Mouse (Mus musculus): ENCODE measurements around the gene Cds2. TPM values are rescaled to one million over a fixed set of nuclear protein-coding genes. Genes with fewer than 3 reads are reported as not detected.
"Not testable (repeated sequence)": the region's sequence is repeated elsewhere in the genome, so short reads cannot be mapped to it uniquely, and the experiment has no call there.

Cds2 gene
- polyA plus RNA-seq, 1 experiment from 2014 or later: 22.7 TPM

GRCm38 (mm10) chr2:132309398-132309930 lies 46.5 kb downstream of the Cds2 start:
- Histone ChIP-seq H3K27ac (replicated peaks) (no peak overlapping the region), H3K27me3 (ENCODE audit: low read depth, poor library complexity, severe bottlenecking) (no peaks in the 10 kb centered on the region), H3K9me3 (replicated peaks) (no peaks in the 10 kb centered on the region), H3K4me3 (no peak overlapping the region), H3K36me3 (peaks cover 62% of the 10 kb centered on the region), H3K4me1 (no peaks in the 10 kb centered on the region)
- WGBS: 98% methylated on average over 6 of the region's 6 CpGs
- no peak for DNase-seq (ENCODE audit: low spot score)

GRCm38 (mm10) chr2:132312616-132313015 lies 49.7 kb downstream of the Cds2 start:
- H3K4me3 ChIP-seq: no peak overlapping the region
- H3K9me3 ChIP-seq (replicated peaks): no peaks in the 10 kb centered on the region
- no peak for DNase-seq (ENCODE audit: low spot score)
- 88% methylated on average over 5 of the region's 5 CpGs for WGBS
- H3K27ac ChIP-seq (replicated peaks): no peak overlapping the region
- H3K4me1 ChIP-seq: no peaks in the 10 kb centered on the region
- peaks cover 31% of the 10 kb centered on the region for H3K36me3 ChIP-seq
- H3K27me3 ChIP-seq (ENCODE audit: low read depth, poor library complexity, severe bottlenecking): no peaks in the 10 kb centered on the region

- no peak overlapping the region for H3K4me3 ChIP-seq
- H3K27ac ChIP-seq (replicated peaks): no peak overlapping the region
- no peaks in the 10 kb centered on the region for H3K4me1 ChIP-seq
- H3K27me3 ChIP-seq (ENCODE audit: low read depth, poor library complexity, severe bottlenecking): no peaks in the 10 kb centered on the region
- no peak for DNase-seq (ENCODE audit: low spot score)
- no peaks in the 10 kb centered on the region for H3K9me3 ChIP-seq (replicated peaks)
- peaks cover 23% of the 10 kb centered on the region for H3K36me3 ChIP-seq
- 100% methylated on average over 2 of the region's 2 CpGs for WGBS
Measured at GRCm38 (mm10) chr2:132313568-132313967, 50.6 kb downstream of the Cds2 start.

GRCm38 (mm10) chr2:132314057-132314456 lies 51.1 kb downstream of the Cds2 start:
- peaks cover 18% of the 10 kb centered on the region for H3K36me3 ChIP-seq
- not testable (repeated sequence) for DNase-seq (ENCODE audit: low spot score)
- 88% methylated on average over 8 of the region's 8 CpGs for WGBS

GRCm38 (mm10) chr2:132316041-132316808 lies 53.3 kb downstream of the Cds2 start:
- no peaks in the 10 kb centered on the region for H3K4me1 ChIP-seq
- WGBS: 42% methylated on average over 8 of the region's 8 CpGs
- no peak overlapping the region; the same call in 1 of the 2 replicates for H3K27ac ChIP-seq (replicated peaks)
- DNase-seq (ENCODE audit: low spot score): peak; percentile 61
- no peaks in the 10 kb centered on the region for H3K36me3 ChIP-seq
- no peaks in the 10 kb centered on the region for H3K9me3 ChIP-seq (replicated peaks)
- H3K27me3 ChIP-seq (ENCODE audit: low read depth, poor library complexity, severe bottlenecking): no peaks in the 10 kb centered on the region
- no peak overlapping the region for H3K4me3 ChIP-seq

More at GRCm38 (mm10) chr2:132314057-132314456, 51.1 kb downstream of the Cds2 start:
- not testable (repeated sequence) for H3K4me3 ChIP-seq; H3K27ac ChIP-seq (replicated peaks); H3K9me3 ChIP-seq (replicated peaks); H3K27me3 ChIP-seq (ENCODE audit: low read depth, poor library complexity, severe bottlenecking); H3K4me1 ChIP-seq

- no peaks in the 10 kb centered on the region for H3K27me3 ChIP-seq (ENCODE audit: low read depth, poor library complexity, severe bottlenecking)
- H3K27ac ChIP-seq (replicated peaks): no peak overlapping the region
- no peaks in the 10 kb centered on the region for H3K9me3 ChIP-seq (replicated peaks)
- H3K4me1 ChIP-seq: no peaks in the 10 kb centered on the region
- no peak overlapping the region for H3K4me3 ChIP-seq
- 75% methylated on average over 1 of the region's 1 CpGs for WGBS
- no peaks in the 10 kb centered on the region for H3K36me3 ChIP-seq
- DNase-seq (ENCODE audit: low spot score): no peak
Measured at GRCm38 (mm10) chr2:132317178-132317577, 54.2 kb downstream of the Cds2 start.

GRCm38 (mm10) chr2:132320516-132320915 lies 57.6 kb downstream of the Cds2 start:
- WGBS: 81% methylated on average over 5 of the region's 5 CpGs
- Histone ChIP-seq H3K27me3 (ENCODE audit: low read depth, poor library complexity, severe bottlenecking) (no peaks in the 10 kb centered on the region), H3K27ac (replicated peaks) (no peak overlapping the region), H3K9me3 (replicated peaks) (no peaks in the 10 kb centered on the region), H3K4me3 (no peak overlapping the region), H3K4me1 (no peaks in the 10 kb centered on the region), H3K36me3 (no peaks in the 10 kb centered on the region)
- no peak for DNase-seq (ENCODE audit: low spot score)

- no peaks in the 10 kb centered on the region for H3K9me3 ChIP-seq (replicated peaks)
- 76% methylated on average over 4 of the region's 4 CpGs for WGBS
- no peaks in the 10 kb centered on the region for H3K27me3 ChIP-seq (ENCODE audit: low read depth, poor library complexity, severe bottlenecking)
- H3K27ac ChIP-seq (replicated peaks): no peak overlapping the region
- H3K4me1 ChIP-seq: no peaks in the 10 kb centered on the region
- H3K36me3 ChIP-seq: no peaks in the 10 kb centered on the region
- no peak overlapping the region for H3K4me3 ChIP-seq
- DNase-seq (ENCODE audit: low spot score): no peak
Measured at GRCm38 (mm10) chr2:132323541-132323940, 60.6 kb downstream of the Cds2 start.

GRCm38 (mm10) chr2:132337202-132337601 lies 74.3 kb downstream of the Cds2 start:
- Histone ChIP-seq H3K9me3 (replicated peaks) (no peaks in the 10 kb centered on the region), H3K4me3 (no peak overlapping the region), H3K27me3 (ENCODE audit: low read depth, poor library complexity, severe bottlenecking) (no peaks in the 10 kb centered on the region), H3K27ac (replicated peaks) (no peak overlapping the region), H3K36me3 (no peaks in the 10 kb centered on the region), H3K4me1 (no peaks in the 10 kb centered on the region; the same call in 1 of the 2 replicates)
- WGBS: 80% methylated on average over 2 of the region's 2 CpGs
- DNase-seq (ENCODE audit: low spot score): no peak

GRCm38 (mm10) chr2:132340350-132340749 lies 77.4 kb downstream of the Cds2 start:
- Histone ChIP-seq H3K36me3 (no peaks in the 10 kb centered on the region), H3K27me3 (ENCODE audit: low read depth, poor library complexity, severe bottlenecking) (no peaks in the 10 kb centered on the region), H3K9me3 (replicated peaks) (no peaks in the 10 kb centered on the region), H3K4me3 (no peak overlapping the region), H3K4me1 (no peaks in the 10 kb centered on the region; the same call in 1 of the 2 replicates), H3K27ac (replicated peaks) (no peak overlapping the region)
- 79% methylated on average over 2 of the region's 2 CpGs for WGBS
- DNase-seq (ENCODE audit: low spot score): no peak

- Histone ChIP-seq H3K27ac (replicated peaks) (no peak overlapping the region), H3K4me1 (no peaks in the 10 kb centered on the region; the same call in 1 of the 2 replicates), H3K9me3 (replicated peaks) (no peaks in the 10 kb centered on the region), H3K27me3 (ENCODE audit: low read depth, poor library complexity, severe bottlenecking) (no peaks in the 10 kb centered on the region), H3K36me3 (no peaks in the 10 kb centered on the region), H3K4me3 (no peak overlapping the region)
- WGBS: 97% methylated on average over 3 of the region's 3 CpGs
- DNase-seq (ENCODE audit: low spot score): no peak
Measured at GRCm38 (mm10) chr2:132341293-132341692, 78.3 kb downstream of the Cds2 start.

- Histone ChIP-seq H3K9me3 (replicated peaks) (no peaks in the 10 kb centered on the region), H3K27me3 (ENCODE audit: low read depth, poor library complexity, severe bottlenecking) (no peaks in the 10 kb centered on the region), H3K4me3 (no peak overlapping the region), H3K4me1 (no peaks in the 10 kb centered on the region; the same call in 1 of the 2 replicates), H3K27ac (replicated peaks) (no peak overlapping the region), H3K36me3 (no peaks in the 10 kb centered on the region)
- DNase-seq (ENCODE audit: low spot score): no peak
- 90% methylated on average over 11 of the region's 11 CpGs for WGBS
Measured at GRCm38 (mm10) chr2:132343846-132344245, 80.9 kb downstream of the Cds2 start.
